Mouse (Mus musculus) liver, embryonic 14.5 days (tissue): ENCODE data around the gene Iqsec3. TPM values are rescaled to one million over a fixed set of nuclear protein-coding genes. Genes with fewer than 3 reads are reported as not detected.
"Not testable (repeated sequence)": the region's sequence is repeated elsewhere in the genome, so short reads cannot be mapped to it uniquely, and the experiment has no call there.

Source experiments
- ATAC-seq: fragments of 200-750 bp; cut with Nextera tagmentation; 2 replicates; pipeline ENCODE4 v1.8.0; 2017; ENCODE audit warnings: moderate number of reproducible peaks, mild to moderate bottlenecking, moderate library complexity; ENCODE audit not compliant: insufficient read depth
- DNase-seq, 3 experiments: peaks; one replicate each; pipeline ENCODE4 v3.0.0-alpha.2; 2012 to 2013; ENCODE audit warnings: low read depth in 3 of 3, low spot score in 3 of 3
- H3K27ac ChIP-seq: fragments of 300-500 bp; sonication (generic); 2 replicates; pipeline ENCODE4 v1.5.1; 2014; ENCODE audit warnings: moderate library complexity, mild to moderate bottlenecking, control low read depth, inconsistent platforms
- H3K27me3 ChIP-seq: fragments of 300-500 bp; sonication (generic); 2 replicates; pipeline ENCODE4 v1.6.1; 2014; ENCODE audit warnings: mild to moderate bottlenecking, low read length, moderate library complexity; ENCODE audit not compliant: control insufficient read depth, insufficient read depth
- H3K36me3 ChIP-seq: fragments of 300-500 bp; sonication (generic); replicated peaks from 2 replicates; pipeline ENCODE4 v1.6.1; 2014; ENCODE audit warnings: low read depth; ENCODE audit not compliant: control insufficient read depth, insufficient read depth
- H3K4me1 ChIP-seq, 2 experiments: fragments of 200-500 bp in 1 of 2; fragments of 300-500 bp in 1 of 2; sonication (generic) in 1 of 2; replicated peaks; 2 replicates each; pipeline ENCODE4 v1.6.1; 2012 to 2014; ENCODE audit warnings: antibody characterized with exemption in 1 of 2, inconsistent platforms in 1 of 2, low read length in 1 of 2; ENCODE audit not compliant: control insufficient read depth in 2 of 2, insufficient read depth in 2 of 2
- H3K4me2 ChIP-seq: fragments of 300-500 bp; sonication (generic); 2 replicates; pipeline ENCODE4 v1.6.1; 2014; ENCODE audit warnings: low read depth, mild to moderate bottlenecking, control low read depth, moderate library complexity
- H3K4me3 ChIP-seq, 2 experiments: fragments of 200-500 bp in 1 of 2; fragments of 300-500 bp in 1 of 2; sonication (generic) in 1 of 2; 2 replicates each; pipeline ENCODE4 v1.5.1; 2012 to 2014; ENCODE audit warnings: low read depth in 2 of 2, low read length in 2 of 2, mild to moderate bottlenecking in 2 of 2, control low read depth in 1 of 2, inconsistent platforms in 1 of 2, moderate library complexity in 1 of 2; ENCODE audit not compliant: insufficient read depth in 1 of 2
- H3K9ac ChIP-seq: fragments of 300-500 bp; sonication (generic); replicated peaks from 2 replicates; pipeline ENCODE4 v1.6.1; 2014; ENCODE audit warnings: mild to moderate bottlenecking, control low read depth, moderate library complexity
- H3K9me3 ChIP-seq: fragments of 300-500 bp; sonication (generic); 2 replicates; pipeline ENCODE4 v1.6.1; 2016; ENCODE audit warnings: low read length, mixed read lengths; ENCODE audit not compliant: control insufficient read depth
- CTCF ChIP-seq: IDR thresholded peaks from 2 replicates; pipeline ENCODE4 v1.5.1; 2016; ENCODE audit warnings: antibody characterized with exemption, low read depth, control low read depth
- EP300 ChIP-seq: IDR thresholded peaks from 2 replicates; pipeline ENCODE4 v1.6.1; 2016; ENCODE audit warnings: antibody characterized with exemption, low read depth
- WGBS: fragments of 180-500 bp; shearing (Covaris S2); extraction: QIAGEN DNeasy Blood & Tissue Kit; methylation state at CpG from one replicate; pipeline ENCODE4 v1.1.7; 2014; ENCODE audit not compliant: insufficient replicate concordance; 5-methylcytosine and 5-hydroxymethylcytosine counted together
- polyA plus RNA-seq, 2 experiments: library from polyadenylated mRNA; depleted of rRNA in 1 of 2; stranded (reverse) in 1 of 2; unstranded in 1 of 2; fragments of >200 nt; fragmentation: Nextera tagmentation in 1 of 2; extraction: Ambion mirVana in 1 of 2; gene quantifications; 2 replicates each; pipeline versions ENCODE4 v1.2.1 to v1.2.3; 2012 to 2014

The Iqsec3 gene
- polyA plus RNA-seq, 2 experiments: under 0.01 TPM; not detected in 1

GRCm38 (mm10) chr6:121367099-121367498 is 106.4 kb downstream of the Iqsec3 start:
- no peak overlapping the region for H3K27ac ChIP-seq
- DNase-seq (no peak), ATAC-seq (no peak)
- no peak overlapping the region for H3K4me2 ChIP-seq
- TF ChIP-seq EP300: no peak
- no peak for TF ChIP-seq CTCF
- no peaks in the 10 kb centered on the region for H3K4me1 ChIP-seq
- H3K9ac ChIP-seq: no peak overlapping the region
- H3K9me3 ChIP-seq: no peaks in the 10 kb centered on the region
- no peaks in the 10 kb centered on the region for H3K36me3 ChIP-seq
- 48% methylated on average over 3 of the region's 3 CpGs for WGBS
- H3K27me3 ChIP-seq: no peaks in the 10 kb centered on the region
- H3K4me3 ChIP-seq: no peak overlapping the region

- 6% methylated on average over 2 of the region's 2 CpGs for WGBS
- not testable (repeated sequence) for ATAC-seq, H3K27me3 ChIP-seq, H3K27ac ChIP-seq, H3K4me2 ChIP-seq, H3K36me3 ChIP-seq, H3K9ac ChIP-seq, H3K4me1 ChIP-seq, H3K4me3 ChIP-seq, H3K9me3 ChIP-seq, DNase-seq
- TF ChIP-seq CTCF: peak; percentile 62
These were observed 106.9 kb downstream of the Iqsec3 start for GRCm38 (mm10) chr6:121366537-121366936.

- TF ChIP-seq EP300 (no peak), CTCF (no peak)
- no peak for ATAC-seq
- Histone ChIP-seq H3K36me3 (no peaks in the 10 kb centered on the region), H3K4me1 (no peaks in the 10 kb centered on the region), H3K27me3 (no peaks in the 10 kb centered on the region), H3K4me3 (no peak overlapping the region), H3K9me3 (no peaks in the 10 kb centered on the region), H3K27ac (no peak overlapping the region), H3K9ac (no peak overlapping the region), H3K4me2 (no peak overlapping the region)
- no peak for DNase-seq
- 53% methylated on average over 4 of the region's 4 CpGs for WGBS
These were observed 109.5 kb downstream of the Iqsec3 start for GRCm38 (mm10) chr6:121363956-121364355.

DNA sequence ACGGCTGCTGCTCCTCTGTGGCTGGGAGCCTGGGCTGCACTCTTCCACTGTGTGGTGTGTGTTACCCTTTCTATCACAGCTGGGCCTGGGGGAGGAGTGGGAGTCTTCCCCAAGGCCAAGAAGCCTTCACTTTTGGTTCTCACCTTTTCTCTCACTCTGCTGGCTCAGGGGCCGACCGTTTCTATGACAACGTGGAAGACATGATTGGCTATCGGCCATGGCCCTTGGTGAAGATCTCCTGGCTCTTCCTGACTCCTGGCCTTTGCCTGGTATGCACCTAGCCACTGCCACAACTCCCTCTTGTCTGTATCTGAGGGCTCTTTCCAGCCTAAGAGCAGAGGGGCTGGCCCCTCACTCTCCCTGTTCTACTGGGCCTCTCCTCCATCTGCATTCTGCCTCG is 110.4 kb downstream of the Iqsec3 start:
- ATAC-seq (no peak), DNase-seq (no peak)
- Histone ChIP-seq H3K27ac (no peak overlapping the region), H3K9me3 (no peaks in the 10 kb centered on the region), H3K4me3 (no peak overlapping the region), H3K4me2 (no peak overlapping the region), H3K9ac (no peak overlapping the region), H3K36me3 (no peaks in the 10 kb centered on the region), H3K4me1 (no peaks in the 10 kb centered on the region), H3K27me3 (no peaks in the 10 kb centered on the region)
- 63% methylated on average over 6 of the region's 6 CpGs for WGBS
- TF ChIP-seq EP300 (no peak), CTCF (no peak)

- Histone ChIP-seq H3K27me3 (no peaks in the 10 kb centered on the region), H3K9ac (no peak overlapping the region), H3K27ac (no peak overlapping the region), H3K4me2 (no peak overlapping the region), H3K4me3 (no peak overlapping the region), H3K9me3 (no peaks in the 10 kb centered on the region), H3K4me1 (no peaks in the 10 kb centered on the region), H3K36me3 (no peaks in the 10 kb centered on the region)
- WGBS: 71% methylated on average over 6 of the region's 6 CpGs
- DNase-seq (no peak), ATAC-seq (no peak)
- TF ChIP-seq CTCF: no peak
- TF ChIP-seq EP300: no peak
These were observed 116.2 kb downstream of the Iqsec3 start for GRCm38 (mm10) chr6:121357232-121357631.

- H3K27me3 ChIP-seq: no peaks in the 10 kb centered on the region
These were observed 117.4 kb downstream of the Iqsec3 start for GRCm38 (mm10) chr6:121356041-121356440.

More at GRCm38 (mm10) chr6:121356041-121356440, 117.4 kb downstream of the Iqsec3 start:
- no peak overlapping the region for H3K4me2 ChIP-seq
- WGBS: 44% methylated on average over 1 of the region's 1 CpGs
- DNase-seq (no peak), ATAC-seq (no peak)
- H3K4me1 ChIP-seq: no peaks in the 10 kb centered on the region
- H3K36me3 ChIP-seq: no peaks in the 10 kb centered on the region
- TF ChIP-seq CTCF (no peak), EP300 (no peak)
- no peak overlapping the region for H3K27ac ChIP-seq
- no peak overlapping the region for H3K9ac ChIP-seq
- H3K4me3 ChIP-seq: no peak overlapping the region
- H3K9me3 ChIP-seq: no peaks in the 10 kb centered on the region
